Comparison of ENCODE assay signal across 8 mouse cellular contexts in genomic region chr16:94125172-94125981, GRCm38 (mm10). TPM values are rescaled to one million over a fixed set of nuclear protein-coding genes. Genes with fewer than 3 reads are reported as not detected.
DNase-seq lines count a peak whose midpoint lies in the region; ATAC-seq lines count a peak whose summit lies in the region.

No protein-coding gene starts in this region.

- peak overlapping the region; percentile 91 for H3K4me2 ChIP-seq in intestine, embryonic 16.5 days (ENCODE audit: low read depth, low read length)
- H3K4me2 ChIP-seq in neural tube, embryonic 14.5 days (ENCODE audit: low read depth, low read length), result peak overlapping the region; percentile 89

- DNase-seq in heart, embryonic 10.5 days (ENCODE audit: low spot score), result no peak
- DNase-seq in heart, adult 11 months, result no peak
- DNase-seq in right cerebral cortex, postnatal 14 days, result peak; percentile 29
- DNase-seq in right cerebral cortex, postnatal 36 days (ENCODE audit: low spot score in 2 of 2), result no peak
- no peak for DNase-seq in urinary bladder, postnatal 25 days (ENCODE audit: low spot score)
- DNase-seq in gastrocnemius, postnatal 10 days, result no peak

- H3K27ac ChIP-seq in heart, embryonic 10.5 days, result peak overlapping the region; percentile 85
- H3K27ac ChIP-seq in intestine, embryonic 16.5 days (ENCODE audit: low read length), result no peak overlapping the region
- H3K27ac ChIP-seq in neural tube, embryonic 14.5 days (ENCODE audit: low read depth, low read length), result no peak overlapping the region

- no peaks in the 10 kb centered on the region for H3K36me3 ChIP-seq in heart, embryonic 10.5 days
- H3K36me3 ChIP-seq in intestine, embryonic 16.5 days (ENCODE audit: control insufficient read depth, insufficient read depth, low read length), result no peaks in the 10 kb centered on the region
- no peaks in the 10 kb centered on the region for H3K36me3 ChIP-seq in neural tube, embryonic 14.5 days (ENCODE audit: control insufficient read depth, insufficient read depth, low read length)

- H3K9me3 ChIP-seq in heart, embryonic 10.5 days, result no peaks in the 10 kb centered on the region
- H3K9me3 ChIP-seq in intestine, embryonic 16.5 days (ENCODE audit: control insufficient read depth, low read length), result no peaks in the 10 kb centered on the region
- no peaks in the 10 kb centered on the region for H3K9me3 ChIP-seq in neural tube, embryonic 14.5 days (ENCODE audit: control insufficient read depth, low read length)

- peak overlapping the region; percentile 53 for H3K9ac ChIP-seq in intestine, embryonic 16.5 days (ENCODE audit: low read depth, low read length)
- H3K9ac ChIP-seq in neural tube, embryonic 14.5 days (replicated peaks; ENCODE audit: low read depth, low read length), result peak overlapping the region; percentile 57

- ATAC-seq in intestine, embryonic 16.5 days, result peak; percentile 44
- ATAC-seq in neural tube, embryonic 14.5 days (ENCODE audit: low read depth), result peak; percentile 76

- peaks cover 72% of the 10 kb centered on the region for H3K27me3 ChIP-seq in heart, embryonic 10.5 days (ENCODE audit: insufficient read depth, poor library complexity, severe bottlenecking)
- H3K27me3 ChIP-seq in intestine, embryonic 16.5 days (replicated peaks; ENCODE audit: control insufficient read depth, insufficient read depth, low read length), result peaks cover 52% of the 10 kb centered on the region
- H3K27me3 ChIP-seq in neural tube, embryonic 14.5 days (ENCODE audit: control insufficient read depth, insufficient read depth, low read length), result peaks cover 18% of the 10 kb centered on the region

- WGBS in heart, embryonic 10.5 days, result under 1% methylated on average over 83 of the region's 83 CpGs
- WGBS in intestine, embryonic 16.5 days, result 2% methylated on average over 77 of the region's 83 CpGs
- WGBS in neural tube, embryonic 14.5 days, result 1% methylated on average over 67 of the region's 83 CpGs

- H3K4me3 ChIP-seq in heart, embryonic 10.5 days, result peak overlapping the region; percentile 68
- peak overlapping the region; percentile 48 for H3K4me3 ChIP-seq in intestine, embryonic 16.5 days (ENCODE audit: low read length)
- H3K4me3 ChIP-seq in neural tube, embryonic 14.5 days (ENCODE audit: low read depth, low read length), result peak overlapping the region; percentile 40

- peaks cover 20% of the 10 kb centered on the region for H3K4me1 ChIP-seq in heart, embryonic 10.5 days
- peaks cover 2% of the 10 kb centered on the region; the same call in 1 of the 2 replicates for H3K4me1 ChIP-seq in intestine, embryonic 16.5 days (ENCODE audit: control insufficient read depth, insufficient read depth, low read length)
- peaks cover 10% of the 10 kb centered on the region; the same call in 1 of the 2 replicates for H3K4me1 ChIP-seq in neural tube, embryonic 14.5 days (ENCODE audit: control insufficient read depth, insufficient read depth, low read length)

RNA-seq across cellular contexts. Expression of gene Sim2, which starts 40.6 kb away (rescaled TPM):
- polyA plus RNA-seq in heart, embryonic 10.5 days (2016; fragmentation: Nextera tagmentation; extraction: Ambion mirVana), result 0.05 and 0.18 TPM in 2 replicates
- polyA plus RNA-seq in intestine, embryonic 16.5 days (2015; fragmentation: Nextera tagmentation; extraction: Ambion mirVana), result not detected in 2 replicates
- polyA plus RNA-seq in neural tube, embryonic 14.5 days (2014; fragmentation: Nextera tagmentation; extraction: Ambion mirVana), result 0.08 TPM in 1 of 2 replicates, not detected in the other
- 10 to 100 TPM; 11.9 to 13.2 TPM for total RNA-seq in gastrocnemius, postnatal 10 days (2021)
